Mouse (Mus musculus) kidney, adult 9 months (tissue): ENCODE data around the gene Was.
"Not testable (repeated sequence)": the region's sequence is repeated elsewhere in the genome, so short reads cannot be mapped to it uniquely, and the experiment has no call there.

ENCODE experiments used
- DNase-seq: peaks from one replicate; pipeline ENCODE4 v3.0.0; 2022

The Was gene

DNA sequence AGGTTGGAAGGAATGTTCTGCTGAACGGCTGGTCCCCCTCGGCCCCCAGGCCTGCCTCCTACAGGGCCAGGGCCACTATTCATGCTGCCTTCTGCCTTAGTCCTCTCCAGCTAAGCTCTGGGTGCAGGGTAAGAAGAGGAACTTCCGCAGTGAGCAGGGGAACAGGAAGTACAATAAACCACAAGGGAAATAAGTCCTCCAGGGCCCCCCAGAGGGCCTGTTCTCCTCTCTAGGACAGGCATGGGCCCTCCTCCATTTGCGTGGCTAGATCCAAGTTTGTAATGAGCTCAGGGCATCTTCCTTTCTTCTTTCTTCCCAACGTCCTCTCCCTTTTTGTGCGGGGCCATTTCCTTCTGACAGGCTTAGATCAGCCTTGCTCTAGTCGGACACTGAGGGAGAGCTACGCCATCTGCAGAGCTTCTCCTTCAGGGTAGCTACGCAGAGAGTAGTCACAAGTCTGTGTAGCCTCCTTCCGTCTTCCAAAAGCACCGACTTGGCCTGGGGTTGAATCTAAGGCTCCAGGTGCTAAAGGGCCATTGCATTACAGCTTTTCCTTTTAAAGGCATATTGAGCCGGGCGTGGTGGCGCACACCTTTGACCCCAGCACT lies at the start of gene Was:
Gene Was, minus strand, starts transcription at position 153 of the 608 bp plus-strand sequence.
- no peak for DNase-seq

GRCm38 (mm10) chrX:8139480-8139879 lies 49.2 kb upstream of the Was start:
- no peak for DNase-seq

- DNase-seq: no peak
Observed at GRCm38 (mm10) chrX:8135886-8136285, 45.6 kb upstream of the Was start.

- DNase-seq: peak; percentile 94
Observed at GRCm38 (mm10) chrX:8132017-8132976, 42.0 kb upstream of the Was start, which contains the start of gene Wdr13. Wdr13 (minus strand) TSS chrX:8132892.

DNA sequence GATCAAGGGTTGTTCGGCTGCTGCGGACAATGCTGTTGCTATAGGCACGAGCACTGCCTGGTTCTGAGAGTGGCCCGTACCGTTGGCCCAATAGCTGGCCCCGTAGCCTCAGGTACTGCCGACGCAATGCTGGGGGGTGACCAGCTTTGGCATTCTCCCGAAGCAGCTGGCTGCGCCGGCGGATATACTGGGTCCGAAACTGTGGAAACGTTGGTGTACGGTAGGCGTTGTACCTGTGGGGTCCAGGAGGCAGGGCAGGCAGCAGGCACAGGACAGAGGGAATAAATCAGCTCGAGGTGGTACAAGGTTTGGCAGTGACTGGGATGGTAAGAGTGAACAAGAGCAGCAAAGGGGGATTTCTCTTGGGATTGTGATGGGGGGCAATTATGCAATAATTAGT lies 41.1 kb upstream of the Was start:
- DNase-seq: no peak

DNA sequence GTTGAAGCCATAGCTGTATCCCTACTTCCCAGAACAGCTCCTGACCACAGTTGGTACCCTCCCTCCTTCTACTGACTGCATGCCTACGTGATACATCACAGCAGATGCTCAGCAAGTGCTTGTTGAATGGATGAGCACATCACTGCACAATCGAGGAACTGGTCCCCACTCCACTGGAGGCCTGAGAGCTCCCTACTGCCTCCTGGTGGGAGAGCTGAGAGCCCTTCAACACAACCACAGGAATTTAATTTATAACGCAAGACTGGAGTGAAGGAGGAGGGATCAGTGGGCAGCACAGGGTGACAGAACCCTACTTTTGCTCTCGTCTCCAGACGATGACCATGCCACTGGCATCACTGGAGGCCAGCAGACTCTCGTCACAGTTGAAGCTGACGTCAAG lies 34.9 kb upstream of the Was start:
- no peak for DNase-seq

DNA sequence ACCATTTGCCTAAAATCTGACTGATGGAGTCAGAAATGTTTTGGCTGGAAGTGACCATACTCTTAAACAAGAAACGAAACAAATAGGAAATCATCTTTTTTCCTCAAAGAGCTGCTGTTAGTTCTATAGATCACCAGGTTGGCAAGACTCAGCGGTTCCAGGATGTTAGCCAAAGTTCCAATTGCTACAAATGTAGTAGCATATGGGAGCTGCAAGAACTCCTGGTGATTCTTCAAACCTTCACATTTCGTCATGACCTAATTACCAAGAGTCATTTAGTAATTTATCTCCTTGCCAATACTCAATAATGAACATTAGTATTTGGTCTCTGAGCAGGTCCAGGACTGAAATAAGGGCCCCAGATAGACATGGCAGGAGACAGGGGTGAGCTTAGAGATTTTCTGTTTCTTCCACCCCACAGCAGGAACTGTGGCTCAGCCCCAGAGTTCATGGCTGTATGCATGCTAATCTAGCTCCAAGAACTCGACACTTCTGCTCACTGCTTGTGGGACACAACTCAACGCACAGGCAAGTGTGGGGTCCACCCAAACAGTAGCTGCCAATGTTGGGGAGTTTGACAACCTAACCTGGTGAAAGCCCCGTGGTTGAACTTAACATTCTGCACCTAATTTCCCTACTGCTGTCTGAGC lies 33.6 kb upstream of the Was start:
- no peak for DNase-seq

GRCm38 (mm10) chrX:8117264-8117663 lies 27.0 kb upstream of the Was start:
- no peak for DNase-seq

DNA sequence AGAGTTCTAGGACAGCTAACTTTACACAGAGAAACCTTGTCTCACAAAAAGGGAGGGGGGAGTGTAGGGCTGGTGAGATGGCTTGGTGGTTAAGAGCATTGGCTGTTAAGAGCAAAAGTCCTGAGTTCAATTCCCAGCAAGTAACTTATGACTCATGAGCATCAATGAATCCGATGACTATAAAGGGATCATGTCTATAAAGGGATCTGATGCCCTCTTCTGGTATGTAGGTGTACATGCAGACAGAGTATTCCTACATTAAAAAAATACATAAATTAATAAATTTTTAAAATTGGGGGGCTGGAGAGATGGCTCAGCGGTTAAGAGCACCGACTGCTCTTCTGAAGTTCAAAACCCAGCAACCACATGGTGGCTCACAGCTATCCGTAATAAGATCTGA lies 25.0 kb upstream of the Was start:
- DNase-seq: no peak

GRCm38 (mm10) chrX:8105019-8105418 lies 14.7 kb upstream of the Was start:
- DNase-seq: no peak

DNA sequence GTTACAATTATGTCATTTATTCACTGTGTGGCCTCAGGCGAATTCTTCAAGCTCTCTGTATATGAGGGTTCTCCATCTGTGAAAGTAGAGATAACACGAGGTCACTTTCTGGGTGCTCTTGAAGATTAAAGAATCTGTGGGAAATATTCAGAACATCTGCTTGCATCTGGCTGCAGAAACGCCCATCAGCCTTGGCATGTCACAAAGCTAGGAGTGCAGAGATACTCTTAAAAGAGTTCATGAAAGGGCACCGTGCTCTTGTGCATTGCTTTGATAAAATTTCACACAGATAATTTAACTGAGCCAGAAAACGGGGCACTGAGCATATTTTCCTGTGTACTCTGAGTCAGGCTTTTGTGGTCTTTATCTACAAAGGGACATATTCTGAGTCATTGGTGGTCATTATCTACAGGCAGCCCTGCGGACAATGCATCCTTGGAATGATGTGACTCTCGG lies 11.9 kb upstream of the Was start:
- no peak for DNase-seq

- DNase-seq: no peak
Observed at GRCm38 (mm10) chrX:8101017-8101416, 10.7 kb upstream of the Was start.

GRCm38 (mm10) chrX:8099435-8099834 lies 9.1 kb upstream of the Was start:
- no peak for DNase-seq

- DNase-seq: peak; percentile 98
Observed at GRCm38 (mm10) chrX:8096787-8097242, 6.5 kb upstream of the Was start.

DNA sequence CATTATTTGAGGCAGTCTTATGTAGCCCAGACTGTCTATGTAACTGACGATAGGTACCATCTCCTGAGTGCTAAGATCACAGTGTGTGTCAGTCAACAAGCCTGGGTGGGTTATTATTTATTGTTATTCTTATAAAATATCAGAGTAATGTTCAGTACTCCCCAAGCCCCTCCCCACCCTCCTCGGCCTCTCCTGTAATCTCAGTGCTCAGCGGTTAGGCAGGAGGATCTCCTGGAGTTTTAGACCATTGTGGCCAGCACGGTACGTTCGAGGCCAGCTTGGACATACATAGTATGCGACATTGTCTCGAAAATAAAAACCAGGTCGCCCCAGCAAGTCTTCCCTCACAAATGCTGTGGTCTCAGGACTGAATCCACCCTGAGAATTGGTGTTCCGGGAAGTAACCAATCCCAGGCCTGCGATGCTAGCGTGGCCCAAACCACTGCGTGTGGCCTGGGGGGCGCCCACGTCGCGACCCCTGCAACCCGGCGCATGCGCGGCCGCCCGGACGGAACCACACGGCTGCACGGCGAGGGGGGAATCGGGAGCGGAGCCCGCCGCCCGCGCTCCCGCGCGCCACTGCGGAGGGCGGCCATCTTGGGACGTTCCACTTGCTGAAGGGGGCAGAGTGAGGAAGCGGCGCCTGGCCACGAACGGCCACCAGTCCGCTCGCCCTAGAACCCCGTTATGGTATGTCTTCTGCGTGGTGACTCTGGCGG lies 5.9 kb upstream of the Was start:
- DNase-seq: peak; percentile 81

DNA sequence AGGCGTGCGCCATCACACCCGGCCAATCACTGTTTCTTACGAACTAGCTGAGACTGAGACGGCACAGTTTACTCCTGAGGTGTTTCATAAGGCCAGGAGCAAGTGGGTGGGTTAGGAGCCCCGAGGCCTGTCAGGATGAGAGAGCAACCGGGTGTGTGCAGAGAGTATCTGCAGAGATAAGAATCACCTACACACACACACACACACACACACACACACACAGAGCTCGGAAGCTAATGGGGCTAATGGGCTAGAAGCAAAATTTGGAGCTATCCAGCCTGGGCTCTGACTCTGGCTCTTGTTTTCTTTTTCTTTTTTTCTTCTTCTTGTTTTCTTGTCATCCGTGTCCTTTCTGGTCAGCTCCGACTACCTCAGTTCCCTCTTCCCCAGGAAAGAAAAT lies 5.2 kb upstream of the Was start:
- DNase-seq: no peak

- not testable (repeated sequence) for DNase-seq
Observed at GRCm38 (mm10) chrX:8090954-8091347, 653 bp upstream of the Was start.

DNA sequence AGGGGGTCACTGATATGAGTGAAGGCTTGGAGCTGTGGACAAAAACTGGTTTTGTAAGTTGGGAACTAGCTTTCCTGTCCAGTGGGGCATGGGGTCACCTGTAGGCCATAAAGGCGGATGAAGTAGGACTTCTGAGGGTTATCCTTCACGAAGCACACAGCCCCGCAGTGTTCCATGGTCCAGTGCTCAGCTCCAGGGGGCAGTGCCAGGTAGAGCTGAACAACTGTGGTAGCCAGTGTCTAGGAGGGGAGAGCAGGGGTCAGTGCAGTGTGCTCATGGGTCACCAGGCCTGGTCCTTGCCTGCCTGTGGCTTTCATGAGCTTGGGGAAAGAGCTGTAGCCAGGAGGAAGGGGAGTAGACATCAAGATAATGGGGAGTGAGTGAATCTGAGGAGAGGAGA lies 552 bp downstream of the Was start:
- no peak for DNase-seq

DNA sequence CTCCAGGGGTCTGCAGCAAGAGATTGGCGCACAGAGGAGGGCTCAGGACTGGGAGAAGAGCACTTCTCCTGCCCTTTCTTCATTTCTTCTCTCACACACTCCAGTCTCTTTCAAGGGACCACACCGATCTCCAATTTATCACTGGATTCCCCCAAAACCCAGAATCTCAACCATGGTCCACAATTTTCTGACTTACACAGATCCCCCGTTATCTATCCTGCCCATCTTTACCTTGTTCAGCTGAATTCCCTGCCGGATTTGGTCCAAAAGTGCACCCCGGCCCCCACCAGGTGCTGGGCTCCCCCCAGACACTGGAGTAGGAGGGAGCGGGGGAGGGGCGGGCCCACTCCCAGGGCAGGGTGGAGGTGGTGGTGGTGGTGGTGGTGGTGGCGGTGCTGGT lies 4.7 kb downstream of the Was start:
- no peak for DNase-seq

DNA sequence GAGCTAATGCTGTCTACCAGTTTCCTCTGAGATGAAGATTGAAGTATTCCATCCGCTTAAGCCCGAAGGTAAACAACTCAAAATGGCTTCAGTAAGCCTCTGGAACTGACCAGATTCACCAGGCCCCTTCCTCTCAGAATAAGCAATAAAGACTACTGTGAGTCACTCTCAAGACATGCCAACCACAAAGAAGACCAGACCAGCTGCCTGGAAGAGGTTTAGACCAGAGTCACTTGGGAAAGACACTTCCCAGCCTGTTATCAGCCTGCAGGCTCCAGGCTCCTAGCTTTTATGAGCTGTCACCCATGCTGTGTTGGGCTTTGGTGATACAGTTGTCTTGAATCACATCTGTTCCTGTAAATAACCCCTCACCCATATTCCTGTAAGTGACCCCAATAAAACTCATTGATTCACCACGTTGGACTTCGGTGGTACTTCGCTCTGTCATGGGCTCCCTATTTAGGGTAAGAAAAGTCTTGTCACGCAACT lies 5.5 kb downstream of the Was start:
- DNase-seq: no peak

DNA sequence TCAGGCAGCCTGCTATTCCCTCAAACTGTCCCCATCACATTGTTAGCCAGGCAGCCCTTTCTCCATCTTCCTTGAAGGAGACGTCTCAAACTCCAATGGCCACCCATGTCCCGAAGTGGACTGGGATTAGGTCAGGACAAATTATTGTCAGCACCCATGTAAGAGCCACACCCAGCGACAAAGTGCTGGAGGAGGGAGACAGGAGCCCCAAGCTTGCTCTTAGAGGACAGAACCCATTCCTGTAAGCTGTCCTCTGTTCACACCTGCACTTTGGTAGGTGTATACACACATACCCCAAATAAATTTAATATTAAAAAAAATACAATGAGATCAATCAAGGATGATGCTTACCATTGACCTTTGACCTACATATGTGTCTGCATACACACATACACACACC lies 15.2 kb downstream of the Was start:
- DNase-seq: no peak

GRCm38 (mm10) chrX:8074430-8075014 lies 15.8 kb downstream of the Was start, which contains the start of gene Suv39h1:
Suv39h1 (minus strand) TSS chrX:8074760.
- peak; percentile 96 for DNase-seq
